Mouse (Mus musculus) hindbrain, embryonic 12.5 days (tissue): ENCODE measurements at regions not wholly inside any gene's neighbourhood (a gene's known extent, or its start where the extent isn't known, plus 50 kb on each side); places are given as distances from the start of the nearest gene placed in this dataset.

Experiments
- ATAC-seq: fragments of 200-750 bp; cut with Nextera tagmentation; 2 replicates; pipeline ENCODE4 v1.8.0; 2017; ENCODE audit warnings: moderate TSS enrichment; ENCODE audit not compliant: low FRiP score
- H3K27ac ChIP-seq: fragments of 300-500 bp; sonication (generic); 2 replicates; pipeline ENCODE4 v1.5.1; 2016; ENCODE audit warnings: mild to moderate bottlenecking
- H3K27me3 ChIP-seq: fragments of 300-500 bp; sonication (generic); 2 replicates; pipeline ENCODE4 v1.6.1; 2016; ENCODE audit warnings: mild to moderate bottlenecking
- H3K36me3 ChIP-seq: fragments of 300-500 bp; sonication (generic); 2 replicates; pipeline ENCODE4 v1.6.1; 2016; ENCODE audit warnings: mild to moderate bottlenecking
- H3K4me1 ChIP-seq: fragments of 300-500 bp; sonication (generic); 2 replicates; pipeline ENCODE4 v1.6.1; 2016
- H3K4me2 ChIP-seq: fragments of 300-500 bp; sonication (generic); replicated peaks from 2 replicates; pipeline ENCODE4 v1.6.1; 2016; ENCODE audit warnings: mild to moderate bottlenecking
- H3K4me3 ChIP-seq: fragments of 300-500 bp; sonication (generic); 2 replicates; pipeline ENCODE4 v1.5.1; 2016; ENCODE audit warnings: mild to moderate bottlenecking
- H3K9ac ChIP-seq: fragments of 300-500 bp; sonication (generic); 2 replicates; pipeline ENCODE4 v1.6.1; 2016; ENCODE audit warnings: mild to moderate bottlenecking, moderate library complexity
- H3K9me3 ChIP-seq: fragments of 300-500 bp; sonication (generic); replicated peaks from 2 replicates; pipeline ENCODE4 v1.6.1; 2016; ENCODE audit warnings: mild to moderate bottlenecking
- WGBS: fragments of 180-500 bp; shearing (Covaris S2); methylation state at CpG from one replicate; pipeline ENCODE4 v1.1.7; 2016; 5-methylcytosine and 5-hydroxymethylcytosine counted together

- Histone ChIP-seq H3K4me2 (no peak overlapping the region), H3K27ac (0 out of 2 replicates have a peak overlapping the region, but pooled peaks have one; percentile 57), H3K9me3 (no peaks in the 10 kb centered on the region), H3K36me3 (no peaks in the 10 kb centered on the region), H3K4me3 (no peak overlapping the region), H3K27me3 (no peaks in the 10 kb centered on the region), H3K4me1 (peaks cover 26% of the 10 kb centered on the region), H3K9ac (no peak overlapping the region)
- peak; percentile 51; the same call in 1 of the 2 replicates for ATAC-seq
- WGBS: 31% methylated on average over 5 of the region's 5 CpGs
These were observed 333.8 kb upstream of the Zfp507 start for GRCm38 (mm10) chr7:36136571-36136970.

GRCm38 (mm10) chr7:36134557-36134956 is 331.8 kb upstream of the Zfp507 start:
- H3K4me1 ChIP-seq: peaks cover 26% of the 10 kb centered on the region
- no peak overlapping the region for H3K4me2 ChIP-seq
- no peak for ATAC-seq
- H3K9ac ChIP-seq: no peak overlapping the region
- no peaks in the 10 kb centered on the region for H3K9me3 ChIP-seq
- H3K4me3 ChIP-seq: no peak overlapping the region
- no peak overlapping the region for H3K27ac ChIP-seq
- no peaks in the 10 kb centered on the region for H3K27me3 ChIP-seq
- H3K36me3 ChIP-seq: no peaks in the 10 kb centered on the region
- 70% methylated on average over 4 of the region's 4 CpGs for WGBS

- peak; percentile 49; the same call in 1 of the 2 replicates for ATAC-seq
- 3% methylated on average over 8 of the region's 8 CpGs for WGBS
- Histone ChIP-seq H3K9ac (no peak overlapping the region), H3K4me1 (peaks cover 26% of the 10 kb centered on the region), H3K27me3 (no peaks in the 10 kb centered on the region), H3K4me2 (no peak overlapping the region), H3K36me3 (no peaks in the 10 kb centered on the region), H3K4me3 (no peak overlapping the region), H3K27ac (peak overlapping the region; percentile 48; the same call in 1 of the 2 replicates), H3K9me3 (no peaks in the 10 kb centered on the region)
These were observed 330.9 kb upstream of the Zfp507 start for GRCm38 (mm10) chr7:36133658-36134143.

GRCm38 (mm10) chr7:36133026-36133425 is 330.2 kb upstream of the Zfp507 start:
- no peak overlapping the region for H3K27ac ChIP-seq
- 74% methylated on average over 11 of the region's 11 CpGs for WGBS

GRCm38 (mm10) chr7:36132569-36132968 is 329.8 kb upstream of the Zfp507 start:
- H3K27me3 ChIP-seq: no peaks in the 10 kb centered on the region

More at GRCm38 (mm10) chr7:36133026-36133425, 330.2 kb upstream of the Zfp507 start:
- no peak overlapping the region for H3K9ac ChIP-seq
- no peak overlapping the region for H3K4me2 ChIP-seq
- H3K9me3 ChIP-seq: no peaks in the 10 kb centered on the region
- no peak for ATAC-seq
- no peaks in the 10 kb centered on the region for H3K36me3 ChIP-seq
- no peak overlapping the region for H3K4me3 ChIP-seq
- H3K4me1 ChIP-seq: peaks cover 26% of the 10 kb centered on the region
- H3K27me3 ChIP-seq: no peaks in the 10 kb centered on the region

GRCm38 (mm10) chr7:36097054-36097453 is 294.3 kb upstream of the Zfp507 start:
- Histone ChIP-seq H3K27ac (no peak overlapping the region), H3K4me1 (peaks cover 3% of the 10 kb centered on the region; the same call in 1 of the 2 replicates), H3K9ac (no peak overlapping the region), H3K36me3 (no peaks in the 10 kb centered on the region), H3K9me3 (no peaks in the 10 kb centered on the region), H3K4me2 (no peak overlapping the region), H3K27me3 (no peaks in the 10 kb centered on the region), H3K4me3 (no peak overlapping the region)
- 70% methylated on average over 4 of the region's 4 CpGs for WGBS
- ATAC-seq: no peak

More at GRCm38 (mm10) chr7:36132569-36132968, 329.8 kb upstream of the Zfp507 start:
- Histone ChIP-seq H3K27ac (no peak overlapping the region), H3K4me3 (no peak overlapping the region), H3K4me1 (peaks cover 26% of the 10 kb centered on the region), H3K4me2 (no peak overlapping the region), H3K9me3 (no peaks in the 10 kb centered on the region), H3K9ac (no peak overlapping the region), H3K36me3 (no peaks in the 10 kb centered on the region)
- WGBS: 50% methylated on average over 1 of the region's 1 CpGs
- ATAC-seq: no peak

GRCm38 (mm10) chr7:36095258-36096130 is 292.7 kb upstream of the Zfp507 start:
- ATAC-seq: no peak
- 73% methylated on average over 20 of the region's 20 CpGs for WGBS
- Histone ChIP-seq H3K4me2 (no peak overlapping the region), H3K27ac (no peak overlapping the region), H3K4me1 (peaks cover 4% of the 10 kb centered on the region; the same call in 1 of the 2 replicates), H3K27me3 (no peaks in the 10 kb centered on the region), H3K9ac (no peak overlapping the region), H3K36me3 (no peaks in the 10 kb centered on the region), H3K4me3 (no peak overlapping the region), H3K9me3 (no peaks in the 10 kb centered on the region)

- ATAC-seq: no peak
- Histone ChIP-seq H3K4me2 (no peak overlapping the region), H3K4me1 (peaks cover 9% of the 10 kb centered on the region), H3K9me3 (no peaks in the 10 kb centered on the region), H3K4me3 (no peak overlapping the region), H3K36me3 (no peaks in the 10 kb centered on the region), H3K27ac (no peak overlapping the region), H3K27me3 (no peaks in the 10 kb centered on the region), H3K9ac (no peak overlapping the region)
- 75% methylated on average over 9 of the region's 9 CpGs for WGBS
These were observed 288.3 kb upstream of the Zfp507 start for GRCm38 (mm10) chr7:36091132-36091531.

GRCm38 (mm10) chr7:36090291-36091123 is 287.7 kb upstream of the Zfp507 start:
- Histone ChIP-seq H3K4me1 (peaks cover 6% of the 10 kb centered on the region), H3K9ac (no peak overlapping the region), H3K36me3 (no peaks in the 10 kb centered on the region), H3K4me3 (no peak overlapping the region), H3K4me2 (no peak overlapping the region), H3K27ac (no peak overlapping the region), H3K27me3 (no peaks in the 10 kb centered on the region), H3K9me3 (no peaks in the 10 kb centered on the region)
- ATAC-seq: no peak
- 53% methylated on average over 22 of the region's 22 CpGs for WGBS

GRCm38 (mm10) chr7:36087598-36087997 is 284.8 kb upstream of the Zfp507 start:
- no peak overlapping the region for H3K27ac ChIP-seq
- no peaks in the 10 kb centered on the region for H3K36me3 ChIP-seq
- ATAC-seq: no peak

GRCm38 (mm10) chr7:36078666-36079065 is 275.9 kb upstream of the Zfp507 start:
- 68% methylated on average over 6 of the region's 6 CpGs for WGBS
- H3K27ac ChIP-seq: no peak overlapping the region
- no peaks in the 10 kb centered on the region for H3K9me3 ChIP-seq
- H3K4me2 ChIP-seq: no peak overlapping the region
- H3K4me1 ChIP-seq: peaks cover 36% of the 10 kb centered on the region
- H3K27me3 ChIP-seq: no peaks in the 10 kb centered on the region
- no peak for ATAC-seq
- no peak overlapping the region for H3K4me3 ChIP-seq
- no peaks in the 10 kb centered on the region for H3K36me3 ChIP-seq
- H3K9ac ChIP-seq: no peak overlapping the region

More at GRCm38 (mm10) chr7:36087598-36087997, 284.8 kb upstream of the Zfp507 start:
- Histone ChIP-seq H3K9ac (no peak overlapping the region), H3K27me3 (no peaks in the 10 kb centered on the region), H3K9me3 (no peaks in the 10 kb centered on the region), H3K4me3 (no peak overlapping the region), H3K4me1 (peaks cover 5% of the 10 kb centered on the region; the same call in 1 of the 2 replicates), H3K4me2 (no peak overlapping the region)
- 86% methylated on average over 6 of the region's 6 CpGs for WGBS

GRCm38 (mm10) chr7:36078089-36078654 is 275.4 kb upstream of the Zfp507 start:
- H3K36me3 ChIP-seq: no peaks in the 10 kb centered on the region
- no peak overlapping the region for H3K27ac ChIP-seq
- no peaks in the 10 kb centered on the region for H3K9me3 ChIP-seq
- H3K9ac ChIP-seq: no peak overlapping the region
- H3K4me3 ChIP-seq: no peak overlapping the region
- no peak overlapping the region for H3K4me2 ChIP-seq
- H3K4me1 ChIP-seq: peaks cover 38% of the 10 kb centered on the region
- ATAC-seq: no peak
- WGBS: 63% methylated on average over 11 of the region's 11 CpGs
- H3K27me3 ChIP-seq: no peaks in the 10 kb centered on the region
